Mouse (Mus musculus) duodenum, adult 2 months (tissue): Measurements from ENCODE around the gene Gpr137b. TPM values are rescaled to one million over a fixed set of nuclear protein-coding genes. Genes with fewer than 3 reads are reported as not detected.

ENCODE experiments used
- polyA plus RNA-seq: library from polyadenylated mRNA; depleted of rRNA; stranded (reverse); fragments of >200 nt; gene quantifications from 2 replicates; pipeline ENCODE4 v1.2.3, GENCODE M21; 2012; ENCODE audit warnings: low replicate concordance; rRNA removed

Gene Gpr137b
- polyA plus RNA-seq, result 3.6 and 5.7 TPM in 2 replicates

DNA sequence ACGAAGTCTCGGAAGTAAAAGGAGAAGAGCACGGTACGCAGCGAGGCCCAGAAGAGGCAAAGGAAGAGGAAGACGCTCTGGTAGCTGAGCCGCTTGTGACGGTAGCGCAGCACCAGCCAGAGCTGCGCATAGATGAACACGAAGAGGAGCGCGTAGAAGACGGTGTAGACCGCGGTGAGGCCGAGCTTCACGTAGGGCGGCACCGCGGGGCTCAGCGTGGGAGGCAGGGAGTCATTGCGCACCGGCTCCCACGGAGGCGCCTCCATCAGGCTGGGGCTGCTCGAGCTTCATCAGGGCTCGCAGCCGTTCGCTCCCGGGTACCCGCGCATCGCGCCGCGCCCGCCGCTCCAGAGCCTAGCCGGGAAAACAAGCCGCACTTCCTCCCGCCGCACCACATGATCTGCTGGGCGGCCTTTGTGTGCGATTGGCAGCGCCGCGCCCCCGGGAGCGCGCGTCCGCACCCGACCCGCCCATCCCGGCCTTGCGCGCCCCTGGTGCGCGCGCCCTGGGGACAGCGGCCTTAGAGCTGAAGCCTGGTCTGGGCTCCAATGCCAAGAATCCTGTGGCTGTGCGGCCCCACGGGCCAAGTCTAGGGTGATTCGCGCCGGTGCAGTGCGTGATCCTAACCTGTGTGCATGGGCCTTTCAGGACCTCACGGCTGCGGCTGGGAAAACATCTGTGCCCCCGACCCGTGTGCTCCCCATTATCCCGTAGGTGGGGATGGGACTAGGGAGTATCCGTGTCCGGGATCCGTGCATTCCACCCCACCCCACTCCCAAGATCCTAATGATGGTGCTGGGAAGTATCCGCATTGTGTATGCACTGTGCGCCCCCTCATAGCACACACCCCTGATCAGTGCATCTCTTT, at the start of gene Gpr137b:
Gpr137b (minus strand) TSS at position 787 of the 868 bp plus-strand sequence.

GRCm38 (mm10) chr13:13437460-13438015, 43.7 kb upstream of the Gpr137b start, which contains the start of gene Nid1:
Gene Nid1, plus strand, starts transcription at chr13:13437551.

Other genes starting within 250 kb of the Gpr137b start
- not detected in 2 replicates for gene Prl2c5, start 211.3 kb downstream of the Gpr137b start, polyA plus RNA-seq
- 8.3 and 22.0 TPM in 2 replicates for gene Nid1, start 43.5 kb upstream of the Gpr137b start, polyA plus RNA-seq
- 0.34 and 0.63 TPM in 2 replicates for gene Lyst, start 196.4 kb upstream of the Gpr137b start, polyA plus RNA-seq